Mouse (Mus musculus) midbrain, embryonic 14.5 days (tissue): ENCODE results near the gene Lrch4. TPM values are rescaled to one million over a fixed set of nuclear protein-coding genes. Genes with fewer than 3 reads are reported as not detected.

Experiments used
- ATAC-seq: fragments of 200-750 bp; cut with Nextera tagmentation; 2 replicates; pipeline ENCODE4 v1.8.0; 2017; ENCODE audit warnings: moderate number of reproducible peaks, moderate library complexity; ENCODE audit not compliant: low FRiP score, low TSS enrichment
- DNase-seq: peaks from one replicate; pipeline ENCODE4 v3.0.0-alpha.2; 2015
- H3K27ac ChIP-seq: fragments of 300-500 bp; sonication (generic); replicated peaks from 2 replicates; pipeline ENCODE4 v1.5.1; 2014; ENCODE audit warnings: mild to moderate bottlenecking, low read depth, low read length, moderate library complexity
- H3K27me3 ChIP-seq: fragments of 300-500 bp; sonication (generic); 2 replicates; pipeline ENCODE4 v1.6.1; 2014; ENCODE audit warnings: low read length, control low read depth, mixed read lengths; ENCODE audit not compliant: control insufficient read depth, insufficient read depth
- H3K36me3 ChIP-seq: fragments of 300-500 bp; sonication (generic); 2 replicates; pipeline ENCODE4 v1.6.1; 2014; ENCODE audit warnings: low read length, control low read depth; ENCODE audit not compliant: control insufficient read depth, insufficient read depth
- H3K4me1 ChIP-seq: fragments of 300-500 bp; sonication (generic); 2 replicates; pipeline ENCODE4 v1.6.1; 2014; ENCODE audit warnings: mild to moderate bottlenecking, antibody characterized with exemption, low read length, control low read depth; ENCODE audit not compliant: control insufficient read depth, insufficient read depth
- H3K4me2 ChIP-seq: fragments of 300-500 bp; sonication (generic); 2 replicates; pipeline ENCODE4 v1.6.1; 2014; ENCODE audit warnings: mild to moderate bottlenecking, low read length, moderate library complexity
- H3K4me3 ChIP-seq: fragments of 300-500 bp; sonication (generic); replicated peaks from 2 replicates; pipeline ENCODE4 v1.5.1; 2014; ENCODE audit warnings: low read depth, low read length
- H3K9ac ChIP-seq: fragments of 300-500 bp; sonication (generic); replicated peaks from 2 replicates; pipeline ENCODE4 v1.6.1; 2014; ENCODE audit warnings: mild to moderate bottlenecking, low read length, moderate library complexity
- H3K9me3 ChIP-seq: fragments of 300-500 bp; sonication (generic); 2 replicates; pipeline ENCODE4 v1.6.1; 2016; ENCODE audit warnings: low read length, control low read depth, mixed read lengths; ENCODE audit not compliant: control insufficient read depth
- WGBS: fragments of 180-500 bp; shearing (Covaris S2); extraction: QIAGEN DNeasy Blood & Tissue Kit; methylation state at CpG from one replicate; pipeline ENCODE4 v1.1.7; 2014; 5-methylcytosine and 5-hydroxymethylcytosine counted together
- polyA plus RNA-seq: library from polyadenylated mRNA; unstranded; fragments of >200 nt; fragmentation: Nextera tagmentation; extraction: Ambion mirVana; gene quantifications from 2 replicates; pipeline ENCODE4 v1.2.1, GENCODE M21; 2014

The Lrch4 gene
- polyA plus RNA-seq, 1 experiment from 2014 or later: 21.9 TPM

DNA sequence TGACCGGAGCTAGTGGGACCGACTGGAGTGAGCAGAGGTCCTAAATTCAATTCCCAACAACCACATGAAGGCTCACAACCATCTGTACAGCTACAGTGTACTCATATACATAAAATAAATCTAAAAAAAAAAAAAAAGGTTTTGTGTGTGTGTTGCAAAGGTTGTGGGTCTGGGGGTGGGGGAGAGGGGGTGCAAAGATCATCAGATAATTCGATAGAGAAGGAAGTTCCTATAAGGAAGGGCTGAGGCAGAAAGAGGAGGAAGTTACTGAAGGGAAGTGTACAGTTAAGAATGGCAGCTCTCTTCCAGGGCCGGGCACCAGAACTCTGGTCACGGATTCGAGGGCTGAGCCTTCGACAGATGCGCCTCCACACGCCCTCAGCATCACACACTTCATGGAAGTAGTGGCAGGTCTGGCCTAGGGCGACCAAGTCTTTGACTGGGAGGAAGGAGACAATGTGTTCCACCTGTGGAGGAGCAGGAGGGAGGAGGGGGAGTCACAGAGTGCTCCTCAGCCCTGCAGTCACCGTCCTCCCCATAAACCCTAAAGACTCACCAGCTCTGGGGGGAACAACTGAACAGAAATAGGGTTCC lies 4.9 kb upstream of the Lrch4 start:
- no peaks in the 10 kb centered on the region for H3K27me3 ChIP-seq
- no peaks in the 10 kb centered on the region for H3K9me3 ChIP-seq
- 85% methylated on average over 11 of the region's 11 CpGs for WGBS
- no peak overlapping the region for H3K4me3 ChIP-seq
- no peak overlapping the region for H3K4me2 ChIP-seq
- ATAC-seq: no peak
- no peak overlapping the region for H3K27ac ChIP-seq
- H3K4me1 ChIP-seq: 0 out of 2 replicates have a peak, but pooled peaks cover 6% of the 10 kb centered on the region
- no peak for DNase-seq
- H3K36me3 ChIP-seq: no peaks in the 10 kb centered on the region
- H3K9ac ChIP-seq: no peak overlapping the region

DNA sequence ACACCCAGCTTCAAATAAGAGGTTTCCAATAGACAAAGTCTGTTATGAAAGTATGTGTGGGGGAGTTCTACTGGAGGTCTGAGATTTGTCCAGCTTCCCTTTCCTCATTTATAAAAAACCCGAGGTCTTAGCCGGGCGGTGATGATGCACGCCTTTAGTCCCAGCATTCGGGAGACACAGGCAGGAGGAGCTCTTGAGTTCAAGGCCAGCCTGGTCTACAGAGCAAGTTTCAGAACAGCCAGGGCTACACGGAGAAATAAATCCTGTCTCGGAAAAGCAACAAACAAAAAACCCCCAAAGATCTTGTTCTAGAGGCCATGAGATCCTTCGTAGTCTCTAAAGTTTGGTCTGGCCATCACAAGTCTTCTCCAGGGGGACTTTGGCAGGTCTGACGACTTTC lies 930 bp upstream of the Lrch4 start:
- peak overlapping the region; percentile 57 for H3K9ac ChIP-seq
- peaks cover 25% of the 10 kb centered on the region for H3K4me1 ChIP-seq
- H3K36me3 ChIP-seq: peaks cover 4% of the 10 kb centered on the region; the same call in 1 of the 2 replicates
- no peaks in the 10 kb centered on the region for H3K27me3 ChIP-seq
- H3K4me3 ChIP-seq: peak overlapping the region; percentile 94
- peak overlapping the region; percentile 90 for H3K27ac ChIP-seq
- DNase-seq (no peak), ATAC-seq (no peak)
- H3K9me3 ChIP-seq: no peaks in the 10 kb centered on the region
- peak overlapping the region; percentile 75 for H3K4me2 ChIP-seq
- 4% methylated on average over 9 of the region's 9 CpGs for WGBS

DNA sequence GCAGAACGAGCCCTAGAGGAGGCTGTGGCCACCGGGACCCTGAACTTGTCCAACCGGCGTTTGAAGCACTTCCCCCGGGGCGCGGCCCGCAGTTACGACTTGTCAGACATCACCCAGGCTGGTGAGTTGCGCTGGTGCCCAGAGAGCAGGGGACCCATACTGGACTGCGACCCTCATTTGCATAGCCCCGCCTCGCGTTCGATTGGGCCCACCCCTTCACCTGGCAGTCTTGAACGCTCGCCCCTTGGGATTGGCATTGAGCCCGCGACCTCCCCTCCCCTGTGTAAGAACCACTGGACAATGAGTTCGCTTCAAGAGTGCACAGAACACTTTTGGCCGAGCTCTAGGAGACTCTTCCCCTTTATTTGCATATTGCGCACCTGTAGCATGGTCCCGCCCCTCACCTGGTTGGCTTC lies 393 bp downstream of the Lrch4 start:
- 0% methylated on average over 23 of the region's 23 CpGs for WGBS
- peaks cover 25% of the 10 kb centered on the region for H3K4me1 ChIP-seq
- peak overlapping the region; percentile 92 for H3K4me2 ChIP-seq
- peak overlapping the region; percentile 79 for H3K9ac ChIP-seq
- peak overlapping the region; percentile 94 for H3K4me3 ChIP-seq
- no peaks in the 10 kb centered on the region for H3K27me3 ChIP-seq
- peak overlapping the region; percentile 86 for H3K27ac ChIP-seq
- ATAC-seq: peak; percentile 35
- peaks cover 14% of the 10 kb centered on the region for H3K36me3 ChIP-seq
- peak; percentile 68 for DNase-seq
- H3K9me3 ChIP-seq: no peaks in the 10 kb centered on the region

- Histone ChIP-seq H3K4me2 (peak overlapping the region; percentile 92), H3K9ac (peak overlapping the region; percentile 79), H3K27me3 (no peaks in the 10 kb centered on the region), H3K27ac (no peak overlapping the region), H3K36me3 (peaks cover 17% of the 10 kb centered on the region), H3K9me3 (no peaks in the 10 kb centered on the region), H3K4me1 (peaks cover 25% of the 10 kb centered on the region), H3K4me3 (peak overlapping the region; percentile 94)
- DNase-seq (no peak), ATAC-seq (no peak)
- 28% methylated on average over 6 of the region's 6 CpGs for WGBS
Measured at GRCm38 (mm10) chr5:137629906-137630545, 1.1 kb downstream of the Lrch4 start.

DNA sequence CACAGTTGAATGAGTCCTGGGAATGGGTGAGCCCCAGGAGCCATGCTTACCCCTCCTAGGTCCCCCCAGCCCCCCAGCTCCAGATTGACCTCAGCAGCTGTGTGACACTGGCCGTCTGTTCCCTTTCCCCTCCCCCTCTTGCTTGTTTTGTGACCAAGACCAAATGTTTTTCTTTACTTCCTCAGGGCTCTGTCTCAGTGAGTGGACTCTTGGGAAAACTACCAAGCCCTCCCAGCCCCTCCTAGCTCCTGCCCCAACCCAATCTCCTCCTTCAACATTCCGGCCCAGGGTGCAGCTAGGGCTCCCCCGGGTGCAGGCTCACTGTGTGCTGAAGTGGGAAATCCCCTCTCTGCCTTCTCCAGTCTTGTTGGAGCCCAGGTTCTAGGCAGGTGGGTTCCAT lies 1.7 kb downstream of the Lrch4 start:
- Histone ChIP-seq H3K4me2 (peak overlapping the region; percentile 92), H3K27me3 (no peaks in the 10 kb centered on the region), H3K36me3 (peaks cover 22% of the 10 kb centered on the region), H3K9ac (no peak overlapping the region; the same call in 1 of the 2 replicates), H3K4me1 (peaks cover 25% of the 10 kb centered on the region), H3K27ac (no peak overlapping the region), H3K9me3 (no peaks in the 10 kb centered on the region), H3K4me3 (no peak overlapping the region)
- ATAC-seq: no peak
- WGBS: 45% methylated on average over 3 of the region's 3 CpGs
- no peak for DNase-seq

DNA sequence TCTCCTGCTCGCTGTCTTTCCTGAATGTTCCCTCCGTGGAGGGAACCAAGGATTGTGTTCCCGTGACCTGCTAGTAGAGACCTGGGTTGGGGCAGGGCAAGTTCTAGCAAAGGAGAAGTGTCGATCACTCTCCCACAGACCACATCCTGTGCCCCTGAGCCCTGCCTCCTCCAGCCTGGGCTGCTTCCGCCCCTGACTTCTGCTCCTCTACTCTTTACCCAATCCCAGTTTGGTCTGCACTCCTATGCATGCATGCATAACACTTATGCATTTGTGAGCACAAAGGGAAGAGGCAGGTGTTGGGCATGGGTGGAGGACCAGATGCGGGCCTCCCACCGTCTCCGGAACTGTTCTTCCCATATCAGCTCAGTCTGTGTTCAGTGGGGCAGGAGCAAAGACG lies 2.2 kb downstream of the Lrch4 start:
- H3K4me3 ChIP-seq: no peak overlapping the region

DNA sequence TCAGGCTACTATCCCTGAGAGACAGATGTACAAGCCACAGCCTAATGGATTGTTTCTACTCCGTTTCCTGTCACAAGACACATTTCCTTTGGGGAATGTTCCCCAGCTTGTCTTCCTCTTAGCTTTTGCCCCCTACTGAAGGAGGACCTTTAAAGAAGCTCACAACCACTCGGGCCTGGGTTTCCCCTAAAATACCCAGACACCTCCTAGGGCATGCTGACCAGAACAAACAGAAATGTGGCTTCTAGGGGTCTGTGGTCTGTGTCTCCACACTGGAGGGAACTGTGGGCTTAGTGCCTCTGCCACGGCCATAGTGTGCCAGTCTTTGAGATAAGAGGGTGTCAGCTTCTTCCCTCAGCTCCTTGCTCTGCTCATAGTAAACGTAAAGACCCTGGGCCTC lies 2.7 kb downstream of the Lrch4 start:
- 0 out of 2 replicates have a peak overlapping the region, but pooled peaks have one; percentile 12 for H3K9ac ChIP-seq
- ATAC-seq: no peak

More for the DNA sequence above, 2.2 kb downstream of the Lrch4 start:
- no peak overlapping the region; the same call in 1 of the 2 replicates for H3K9ac ChIP-seq
- no peak overlapping the region; the same call in 1 of the 2 replicates for H3K27ac ChIP-seq
- H3K4me2 ChIP-seq: peak overlapping the region; percentile 92
- DNase-seq (no peak), ATAC-seq (no peak)
- peaks cover 27% of the 10 kb centered on the region for H3K36me3 ChIP-seq
- WGBS: 81% methylated on average over 9 of the region's 9 CpGs
- no peaks in the 10 kb centered on the region for H3K27me3 ChIP-seq
- peaks cover 25% of the 10 kb centered on the region for H3K4me1 ChIP-seq
- H3K9me3 ChIP-seq: no peaks in the 10 kb centered on the region

GRCm38 (mm10) chr5:137633397-137634084 lies 4.6 kb downstream of the Lrch4 start:
- ATAC-seq (no peak), DNase-seq (no peak)
- no peaks in the 10 kb centered on the region for H3K9me3 ChIP-seq
- H3K27me3 ChIP-seq: no peaks in the 10 kb centered on the region
- peaks cover 19% of the 10 kb centered on the region for H3K4me1 ChIP-seq
- H3K9ac ChIP-seq: 0 out of 2 replicates have a peak overlapping the region, but pooled peaks have one; percentile 9
- H3K4me3 ChIP-seq: no peak overlapping the region
- H3K4me2 ChIP-seq: no peak overlapping the region
- H3K36me3 ChIP-seq: peaks cover 51% of the 10 kb centered on the region
- no peak overlapping the region for H3K27ac ChIP-seq
- WGBS: 82% methylated on average over 12 of the region's 12 CpGs

More for the DNA sequence above, 2.7 kb downstream of the Lrch4 start:
- H3K27me3 ChIP-seq: no peaks in the 10 kb centered on the region
- WGBS: 73% methylated on average over 4 of the region's 4 CpGs
- H3K36me3 ChIP-seq: peaks cover 32% of the 10 kb centered on the region
- H3K4me1 ChIP-seq: peaks cover 25% of the 10 kb centered on the region
- H3K4me2 ChIP-seq: peak overlapping the region; percentile 92
- DNase-seq: no peak
- H3K27ac ChIP-seq: no peak overlapping the region; the same call in 1 of the 2 replicates
- H3K9me3 ChIP-seq: no peaks in the 10 kb centered on the region
- H3K4me3 ChIP-seq: no peak overlapping the region
